Mouse (Mus musculus) lung, embryonic 14.5 days (tissue): ENCODE measurements around the gene Lsr. TPM values are rescaled to one million over a fixed set of nuclear protein-coding genes. Genes with fewer than 3 reads are reported as not detected.

Source experiments
- ATAC-seq: fragments of 200-750 bp; cut with Nextera tagmentation; 2 replicates; pipeline ENCODE4 v1.8.0; 2017; ENCODE audit warnings: mild to moderate bottlenecking, moderate TSS enrichment, moderate library complexity; ENCODE audit not compliant: insufficient read depth
- DNase-seq: peaks from one replicate; pipeline ENCODE4 v3.0.0-alpha.2; 2015
- H3K27ac ChIP-seq: fragments of 300-500 bp; sonication (generic); 2 replicates; pipeline ENCODE4 v1.5.1; 2014; ENCODE audit warnings: low read depth, mild to moderate bottlenecking, moderate library complexity
- H3K27me3 ChIP-seq: fragments of 300-500 bp; sonication (generic); 2 replicates; pipeline ENCODE4 v1.6.1; 2014; ENCODE audit warnings: low read length, control low read depth; ENCODE audit not compliant: insufficient read depth
- H3K36me3 ChIP-seq: fragments of 300-500 bp; sonication (generic); 2 replicates; pipeline ENCODE4 v1.6.1; 2014; ENCODE audit warnings: control low read depth; ENCODE audit not compliant: insufficient read depth
- H3K4me1 ChIP-seq: fragments of 300-500 bp; sonication (generic); 2 replicates; pipeline ENCODE4 v1.6.1; 2014; ENCODE audit warnings: antibody characterized with exemption, control low read depth; ENCODE audit not compliant: insufficient read depth
- H3K4me2 ChIP-seq: fragments of 300-500 bp; sonication (generic); 2 replicates; pipeline ENCODE4 v1.6.1; 2014; ENCODE audit warnings: mild to moderate bottlenecking
- H3K4me3 ChIP-seq: fragments of 300-500 bp; sonication (generic); 2 replicates; pipeline ENCODE4 v1.5.1; 2014; ENCODE audit warnings: low read depth, low read length
- H3K9ac ChIP-seq: fragments of 300-500 bp; sonication (generic); 2 replicates; pipeline ENCODE4 v1.6.1; 2014
- H3K9me3 ChIP-seq: fragments of 300-500 bp; sonication (generic); 2 replicates; pipeline ENCODE4 v1.6.1; 2016; ENCODE audit warnings: low read depth, low read length, control low read depth
- CTCF ChIP-seq: IDR thresholded peaks from 2 replicates; pipeline ENCODE4 v1.5.1; 2016; ENCODE audit warnings: antibody characterized with exemption, low read depth
- WGBS: fragments of 180-500 bp; shearing (Covaris S2); extraction: QIAGEN DNeasy Blood & Tissue Kit; methylation state at CpG from one replicate; pipeline ENCODE4 v1.1.7; 2014; 5-methylcytosine and 5-hydroxymethylcytosine counted together
- polyA plus RNA-seq: library from polyadenylated mRNA; unstranded; fragments of >200 nt; fragmentation: Nextera tagmentation; extraction: Ambion mirVana; gene quantifications from 2 replicates; pipeline ENCODE4 v1.2.1, GENCODE M21; 2014

The Lsr gene
- polyA plus RNA-seq = 66.2 and 67.4 TPM in 2 replicates

DNA sequence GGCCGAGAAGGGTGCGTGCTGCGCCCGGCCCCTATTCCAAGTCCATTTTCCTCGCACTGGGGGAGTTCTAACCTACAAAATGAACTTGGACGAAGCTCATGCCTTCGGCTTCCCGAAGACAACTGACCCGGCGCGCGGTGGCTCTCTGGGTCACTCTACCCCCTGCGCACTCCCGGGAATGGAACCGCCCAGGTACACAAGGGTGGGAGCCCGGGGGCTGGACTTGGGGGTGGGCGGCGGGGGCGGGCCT is at the start of gene Lsr:
Gene Lsr (minus strand): TSS at position 214 of the 250 bp plus-strand sequence.
- Histone ChIP-seq H3K27me3 (peaks cover 13% of the 10 kb centered on the region), H3K9me3 (no peaks in the 10 kb centered on the region), H3K27ac (peak within 1 kb of the TSS; percentile 91), H3K4me1 (no peaks in the 10 kb centered on the region), H3K9ac (peak within 1 kb of the TSS; percentile 68), H3K4me3 (peak within 1 kb of the TSS; percentile 49), H3K4me2 (peak within 1 kb of the TSS; percentile 55), H3K36me3 (peaks cover 4% of the 10 kb centered on the region; the same call in 1 of the 2 replicates)
- ATAC-seq = no peak; the same call in 1 of the 2 replicates
- TF ChIP-seq CTCF = no peak
- peak; percentile 74 for DNase-seq
- WGBS = 0% methylated on average over 19 of the region's 19 CpGs

DNA sequence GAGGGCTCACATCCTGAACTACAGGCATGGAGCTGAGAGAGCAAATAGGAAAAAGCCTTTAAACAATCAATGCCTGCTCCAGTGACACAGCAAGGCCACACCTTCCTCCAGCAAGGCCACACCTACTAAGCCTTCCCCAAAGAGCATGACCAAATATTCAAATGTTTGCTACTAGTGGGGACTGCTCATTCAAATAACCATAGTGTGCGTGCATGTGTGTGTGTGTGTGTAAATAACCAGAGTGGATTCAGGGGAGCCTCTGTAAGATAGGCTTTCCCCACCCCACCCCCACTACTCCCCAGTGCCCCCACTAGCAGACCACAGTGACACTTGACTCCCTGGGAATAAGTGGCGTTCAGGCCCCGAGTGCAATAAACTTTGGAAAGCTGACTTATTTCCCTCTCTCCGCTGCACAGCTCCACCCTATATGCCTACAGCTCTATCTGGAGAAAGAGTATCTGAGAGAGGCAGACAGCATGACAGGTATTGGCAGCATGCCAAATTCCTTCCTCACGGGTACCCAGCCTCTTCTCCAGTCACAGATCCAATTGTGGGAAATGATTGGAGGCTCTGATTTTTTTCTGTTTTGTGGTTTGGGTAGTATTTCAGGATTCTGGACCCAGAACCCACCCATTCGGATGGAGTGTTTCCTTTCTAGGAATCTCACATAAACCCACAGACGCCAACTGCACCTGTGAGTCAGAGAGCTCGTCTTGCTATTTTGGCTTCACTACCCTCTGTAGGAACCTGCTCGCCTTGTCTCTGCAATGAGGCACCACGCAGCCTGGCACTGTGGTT is 44.0 kb upstream of the Lsr start:
- WGBS = 27% methylated on average over 10 of the region's 10 CpGs
- ATAC-seq = peak; percentile 75
- Histone ChIP-seq H3K36me3 (no peaks in the 10 kb centered on the region), H3K27ac (peak overlapping the region; percentile 5; the same call in 1 of the 2 replicates), H3K9ac (no peak overlapping the region), H3K4me3 (no peak overlapping the region), H3K27me3 (no peaks in the 10 kb centered on the region), H3K4me1 (peaks cover 7% of the 10 kb centered on the region; the same call in 1 of the 2 replicates), H3K4me2 (no peak overlapping the region), H3K9me3 (no peaks in the 10 kb centered on the region)
- DNase-seq = peak; percentile 75
- TF ChIP-seq CTCF = no peak

DNA sequence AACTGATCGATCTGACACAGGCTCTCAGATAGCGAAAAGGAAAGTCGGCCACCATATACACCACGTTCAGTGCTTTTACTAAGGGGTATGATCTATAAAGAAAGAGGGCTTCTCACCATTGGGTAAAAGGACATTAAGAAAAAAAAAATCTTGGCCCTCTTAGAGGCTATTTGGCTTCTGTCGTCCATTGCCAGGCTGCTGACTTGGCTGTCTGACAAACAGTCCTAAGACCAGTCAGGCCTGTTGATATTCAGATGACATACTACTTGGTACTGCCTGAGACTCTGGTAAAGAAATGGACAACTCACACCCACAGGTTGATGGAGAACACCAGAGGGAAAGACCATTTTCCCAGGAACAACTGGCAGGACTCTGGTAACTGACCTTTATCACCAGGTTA is 39.7 kb upstream of the Lsr start:
- Histone ChIP-seq H3K4me1 (peaks cover 7% of the 10 kb centered on the region; the same call in 1 of the 2 replicates), H3K9me3 (no peaks in the 10 kb centered on the region), H3K4me3 (no peak overlapping the region), H3K27ac (no peak overlapping the region), H3K36me3 (no peaks in the 10 kb centered on the region), H3K27me3 (no peaks in the 10 kb centered on the region), H3K4me2 (no peak overlapping the region), H3K9ac (no peak overlapping the region)
- ATAC-seq (no peak), DNase-seq (no peak)
- 53% methylated on average over 5 of the region's 5 CpGs for WGBS
- TF ChIP-seq CTCF = no peak

DNA sequence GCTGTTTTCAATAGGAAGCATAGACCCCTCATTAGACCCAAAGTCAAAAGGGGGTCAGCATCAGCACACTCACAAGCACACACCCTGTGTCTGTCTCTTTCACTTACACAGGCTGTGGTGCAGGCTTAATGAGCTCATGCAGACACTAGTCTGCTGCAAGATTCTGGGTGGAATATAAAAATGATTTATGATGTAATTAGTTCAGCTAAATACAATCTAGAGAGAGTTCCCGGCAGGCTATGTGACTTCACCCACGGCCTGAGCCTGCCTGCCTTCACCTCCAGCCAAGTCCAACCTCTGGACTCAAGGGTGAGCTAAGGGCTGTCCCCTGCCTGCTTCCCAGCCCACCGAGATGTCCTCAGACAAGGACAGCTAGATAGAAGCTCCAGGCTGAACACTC is 35.6 kb upstream of the Lsr start:
- no peak overlapping the region for H3K27ac ChIP-seq
- H3K4me1 ChIP-seq = no peaks in the 10 kb centered on the region
- H3K4me3 ChIP-seq = no peak overlapping the region
- peak; percentile 47 for ATAC-seq
- no peaks in the 10 kb centered on the region for H3K27me3 ChIP-seq
- no peaks in the 10 kb centered on the region for H3K9me3 ChIP-seq
- H3K36me3 ChIP-seq = no peaks in the 10 kb centered on the region
- WGBS = 25% methylated on average over 3 of the region's 3 CpGs
- no peak overlapping the region for H3K9ac ChIP-seq
- no peak for DNase-seq
- no peak for TF ChIP-seq CTCF
- no peak overlapping the region for H3K4me2 ChIP-seq

DNA sequence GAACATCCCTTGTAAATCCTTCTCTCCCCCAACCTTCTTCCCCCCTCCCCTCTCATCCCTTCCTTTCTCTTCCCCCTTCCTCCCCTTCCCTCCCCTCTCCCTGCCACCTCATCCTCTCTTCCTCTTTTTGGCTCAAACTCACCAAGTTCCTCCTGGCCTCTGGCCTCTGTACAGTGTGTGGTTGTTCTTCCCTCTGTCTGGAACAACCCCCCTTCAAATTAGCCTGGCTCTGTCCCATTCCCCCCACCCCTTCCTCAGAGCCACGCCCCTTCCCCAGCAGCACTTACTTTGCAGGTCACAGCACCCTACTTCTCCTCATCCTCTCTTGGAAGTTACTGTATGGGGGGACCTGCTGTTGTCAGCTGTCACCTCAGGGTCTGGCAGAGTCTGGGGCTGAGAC is 34.9 kb upstream of the Lsr start:
- no peaks in the 10 kb centered on the region for H3K27me3 ChIP-seq
- 53% methylated on average over 1 of the region's 1 CpGs for whole genome bisulfite sequencing
- no peak for DNase-seq
- no peak overlapping the region for H3K4me2 ChIP-seq
- peak; percentile 54; the same call in 1 of the 2 replicates for ATAC-seq
- H3K27ac ChIP-seq = no peak overlapping the region
- TF ChIP-seq CTCF = no peak
- no peaks in the 10 kb centered on the region for H3K9me3 ChIP-seq
- H3K4me1 ChIP-seq = no peaks in the 10 kb centered on the region
- no peak overlapping the region for H3K9ac ChIP-seq
- H3K4me3 ChIP-seq = no peak overlapping the region
- H3K36me3 ChIP-seq = no peaks in the 10 kb centered on the region

DNA sequence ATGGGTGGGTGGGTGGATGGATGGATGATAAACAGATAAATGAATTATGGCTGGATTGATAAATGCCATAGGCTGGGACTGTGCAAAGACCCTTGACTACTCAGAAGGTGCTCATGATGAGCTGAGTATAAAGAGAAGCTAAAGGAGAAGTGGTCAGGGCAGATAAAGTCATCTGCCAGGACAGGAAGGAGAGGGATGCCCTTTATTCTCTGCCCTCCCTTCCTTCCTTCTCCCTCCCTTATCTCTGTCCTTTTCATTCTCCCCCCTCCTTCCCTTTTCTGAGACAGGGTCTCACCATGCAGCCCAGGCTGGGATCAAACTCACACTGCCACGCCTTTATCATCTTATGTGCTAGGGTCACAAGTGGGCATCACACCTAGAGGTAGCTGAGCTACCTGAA is 34.5 kb upstream of the Lsr start:
- Histone ChIP-seq H3K4me1 (no peaks in the 10 kb centered on the region), H3K4me2 (no peak overlapping the region), H3K27me3 (no peaks in the 10 kb centered on the region), H3K36me3 (no peaks in the 10 kb centered on the region), H3K4me3 (no peak overlapping the region), H3K27ac (no peak overlapping the region), H3K9ac (no peak overlapping the region), H3K9me3 (no peaks in the 10 kb centered on the region)
- DNase-seq (no peak), ATAC-seq (no peak)
- WGBS = 82% methylated on average over 1 of the region's 1 CpGs
- no peak for TF ChIP-seq CTCF

DNA sequence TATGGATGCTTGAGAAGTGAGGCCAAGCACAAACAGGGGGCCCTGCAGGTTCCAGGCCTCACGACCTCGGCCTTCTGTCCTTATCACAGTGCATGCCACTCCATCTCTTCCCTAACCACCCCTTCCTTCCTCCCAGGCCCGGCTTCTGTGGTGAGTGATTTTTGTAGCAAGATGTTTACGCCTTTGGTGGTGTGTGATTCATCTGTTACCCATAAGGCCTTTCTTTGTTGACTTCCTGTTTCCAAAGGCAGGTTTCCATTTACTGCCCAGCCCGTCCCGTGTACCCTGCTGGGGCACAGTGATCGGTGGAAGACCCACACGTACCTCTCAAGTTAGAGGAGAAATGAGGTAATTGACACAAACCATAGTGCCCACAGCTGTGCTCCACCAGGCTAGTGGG is 29.4 kb upstream of the Lsr start:
- no peak for TF ChIP-seq CTCF
- peak; percentile 47 for DNase-seq
- H3K9me3 ChIP-seq = no peaks in the 10 kb centered on the region
- no peak overlapping the region for H3K9ac ChIP-seq
- 56% methylated on average over 8 of the region's 8 CpGs for WGBS
- H3K27me3 ChIP-seq = no peaks in the 10 kb centered on the region
- no peak overlapping the region for H3K4me2 ChIP-seq
- ATAC-seq = peak; percentile 7; the same call in 1 of the 2 replicates
- no peaks in the 10 kb centered on the region for H3K36me3 ChIP-seq
- peaks cover 12% of the 10 kb centered on the region for H3K4me1 ChIP-seq
- no peak overlapping the region for H3K4me3 ChIP-seq
- no peak overlapping the region for H3K27ac ChIP-seq
